Mouse (Mus musculus): ENCODE results near the gene Ptprs. TPM values are rescaled to one million over a fixed set of nuclear protein-coding genes. Genes with fewer than 3 reads are reported as not detected.

Gene Ptprs
- polyA plus RNA-seq, 1 experiment from 2014 or later: 82.5 TPM

DNA sequence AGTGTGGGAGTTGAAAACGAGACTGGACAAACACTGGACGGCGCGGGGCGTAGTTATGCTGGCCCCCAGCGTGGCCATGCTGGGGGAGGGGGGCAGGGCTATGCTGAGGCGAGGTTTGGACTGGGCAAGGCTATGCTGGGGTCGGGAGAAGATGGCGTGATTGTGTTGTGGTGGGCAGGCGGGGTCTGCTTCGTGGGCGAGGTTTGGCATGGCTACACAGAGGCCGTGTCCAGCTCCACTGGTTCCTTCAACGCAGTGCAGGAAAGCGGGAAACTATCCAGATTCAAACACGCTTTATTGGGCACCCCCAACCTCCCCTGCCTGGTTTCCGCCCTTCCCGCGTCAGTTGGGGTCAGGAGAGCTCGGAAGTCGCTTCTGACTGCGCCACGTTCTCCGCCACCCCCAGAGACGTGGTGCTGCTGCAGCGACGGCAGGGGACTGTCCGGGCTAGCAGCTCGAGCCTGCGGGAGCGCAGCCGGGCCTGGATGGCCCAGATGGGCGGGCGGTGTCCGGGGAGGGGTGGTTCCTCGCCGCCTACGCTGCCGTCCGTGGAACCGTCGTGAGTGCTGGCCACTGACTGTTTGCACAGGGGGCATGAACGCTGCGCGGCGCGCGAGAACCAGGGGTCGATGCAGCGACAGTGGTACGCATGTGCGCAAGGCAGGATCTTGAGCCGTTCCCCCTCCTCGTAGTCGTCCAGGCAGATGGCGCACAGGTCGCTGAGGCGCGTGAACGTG, 34.9 kb upstream of the Ptprs start:
- no peaks in the 10 kb centered on the region for H3K36me3 ChIP-seq (ENCODE audit: control insufficient read depth, insufficient read depth, low read length)
- peak overlapping the region; percentile 20 for H3K4me3 ChIP-seq (ENCODE audit: low read depth, low read length)
- H3K4me2 ChIP-seq (ENCODE audit: low read depth, severe bottlenecking): peak overlapping the region; percentile 20; the same call in 1 of the 2 replicates
- H3K4me1 ChIP-seq (ENCODE audit: control insufficient read depth, insufficient read depth, low read length): peaks cover 15% of the 10 kb centered on the region; the same call in 1 of the 2 replicates
- H3K9me3 ChIP-seq (ENCODE audit: control insufficient read depth, low read length): peaks cover 6% of the 10 kb centered on the region; the same call in 1 of the 2 replicates
- DNase-seq (ENCODE audit: low spot score) (no peak), ATAC-seq (ENCODE audit: insufficient number of reproducible peaks, low FRiP score, low TSS enrichment, low read depth) (no peak)
- peaks cover 50% of the 10 kb centered on the region for H3K27me3 ChIP-seq (ENCODE audit: control insufficient read depth, insufficient read depth, low read length)
- no peak overlapping the region for H3K9ac ChIP-seq (ENCODE audit: low read length)
- 9% methylated on average over 56 of the region's 60 CpGs for WGBS
- H3K27ac ChIP-seq (replicated peaks; ENCODE audit: low read depth, low read length): no peak overlapping the region

DNA sequence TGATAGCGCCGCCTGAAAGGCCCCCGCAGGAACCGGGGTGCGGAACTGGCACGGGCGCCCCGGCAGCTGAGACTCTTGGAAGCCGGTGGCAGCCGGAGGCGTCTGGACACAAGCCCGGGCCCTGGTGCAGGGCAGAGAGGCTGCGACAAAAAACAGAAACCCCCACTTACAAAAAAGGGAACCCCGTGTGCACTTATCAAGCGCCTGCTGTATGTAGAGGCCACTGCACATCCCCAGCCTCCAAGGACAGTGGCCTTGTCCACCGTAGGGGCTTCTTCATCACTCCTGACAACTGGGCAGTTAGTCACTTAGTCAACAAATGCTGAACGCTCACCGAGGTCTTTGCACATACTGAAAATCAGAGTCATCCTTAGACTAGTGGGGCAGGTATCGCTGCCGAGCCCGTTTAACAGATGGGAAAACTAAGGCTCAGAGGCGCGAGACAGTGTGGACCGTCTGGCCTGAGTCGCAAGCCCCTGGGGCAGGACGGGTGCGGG, 34.2 kb upstream of the Ptprs start:
- H3K27me3 ChIP-seq (ENCODE audit: control insufficient read depth, insufficient read depth, low read length): peaks cover 50% of the 10 kb centered on the region
- H3K4me1 ChIP-seq (ENCODE audit: control insufficient read depth, insufficient read depth, low read length): peaks cover 11% of the 10 kb centered on the region; the same call in 1 of the 2 replicates
- 26% methylated on average over 27 of the region's 27 CpGs for WGBS
- no peak overlapping the region for H3K27ac ChIP-seq (replicated peaks; ENCODE audit: low read depth, low read length)
- peaks cover 6% of the 10 kb centered on the region; the same call in 1 of the 2 replicates for H3K9me3 ChIP-seq (ENCODE audit: control insufficient read depth, low read length)
- ATAC-seq (ENCODE audit: insufficient number of reproducible peaks, low FRiP score, low TSS enrichment, low read depth) (no peak), DNase-seq (ENCODE audit: low spot score) (no peak)
- H3K9ac ChIP-seq (ENCODE audit: low read length): no peak overlapping the region
- H3K4me2 ChIP-seq (ENCODE audit: low read depth, severe bottlenecking): peak overlapping the region; percentile 7; the same call in 1 of the 2 replicates
- no peaks in the 10 kb centered on the region for H3K36me3 ChIP-seq (ENCODE audit: control insufficient read depth, insufficient read depth, low read length)
- H3K4me3 ChIP-seq (ENCODE audit: low read depth, low read length): no peak overlapping the region

DNA sequence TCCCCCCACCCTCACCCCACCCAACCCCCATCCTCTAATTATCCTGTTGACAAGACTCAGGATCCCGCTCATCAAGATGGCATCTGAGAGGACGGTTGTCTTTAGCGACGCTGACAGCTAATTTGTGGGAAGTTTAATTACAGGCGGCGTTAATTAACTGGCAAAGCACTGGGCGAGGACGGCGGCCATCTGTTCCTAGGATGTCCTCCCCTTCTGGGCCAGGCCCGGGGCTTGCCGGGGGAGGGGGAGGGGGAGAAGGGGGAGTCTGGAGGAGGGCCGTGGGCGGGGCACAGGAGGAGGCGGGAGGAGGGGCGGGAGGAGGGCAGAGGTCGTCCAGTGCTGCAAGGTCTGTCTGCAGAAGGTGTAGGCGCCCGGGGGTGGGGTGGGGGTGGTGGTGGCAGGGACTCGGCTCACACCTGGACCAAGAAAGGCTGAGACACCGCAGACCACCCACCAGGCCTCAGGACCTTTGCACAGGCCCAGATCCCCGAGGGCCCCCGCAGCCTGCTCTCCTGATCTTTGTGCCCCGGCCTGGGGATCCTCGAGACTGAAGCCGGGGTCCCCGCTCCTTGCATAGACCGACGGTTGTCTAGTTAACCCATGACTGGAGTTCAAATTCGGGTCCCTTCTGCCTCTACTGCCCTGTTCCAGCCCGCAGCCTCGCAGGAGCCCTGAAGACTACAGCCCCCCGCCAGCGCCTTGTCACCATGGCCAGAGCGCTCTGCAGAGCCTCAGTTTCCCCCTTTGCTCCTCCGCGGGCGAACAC, 33.6 kb upstream of the Ptprs start:
- H3K4me1 ChIP-seq (ENCODE audit: control insufficient read depth, insufficient read depth, low read length): peaks cover 11% of the 10 kb centered on the region; the same call in 1 of the 2 replicates
- H3K27me3 ChIP-seq (ENCODE audit: control insufficient read depth, insufficient read depth, low read length): peaks cover 48% of the 10 kb centered on the region
- WGBS: 3% methylated on average over 36 of the region's 37 CpGs
- peak overlapping the region; percentile 12 for H3K4me2 ChIP-seq (ENCODE audit: low read depth, severe bottlenecking)
- ATAC-seq (ENCODE audit: insufficient number of reproducible peaks, low FRiP score, low TSS enrichment, low read depth) (no peak), DNase-seq (ENCODE audit: low spot score) (peak; percentile 68)
- H3K9ac ChIP-seq (ENCODE audit: low read length): no peak overlapping the region
- H3K27ac ChIP-seq (replicated peaks; ENCODE audit: low read depth, low read length): no peak overlapping the region
- H3K9me3 ChIP-seq (ENCODE audit: control insufficient read depth, low read length): peaks cover 6% of the 10 kb centered on the region; the same call in 1 of the 2 replicates
- no peak overlapping the region for H3K4me3 ChIP-seq (ENCODE audit: low read depth, low read length)
- H3K36me3 ChIP-seq (ENCODE audit: control insufficient read depth, insufficient read depth, low read length): no peaks in the 10 kb centered on the region

DNA sequence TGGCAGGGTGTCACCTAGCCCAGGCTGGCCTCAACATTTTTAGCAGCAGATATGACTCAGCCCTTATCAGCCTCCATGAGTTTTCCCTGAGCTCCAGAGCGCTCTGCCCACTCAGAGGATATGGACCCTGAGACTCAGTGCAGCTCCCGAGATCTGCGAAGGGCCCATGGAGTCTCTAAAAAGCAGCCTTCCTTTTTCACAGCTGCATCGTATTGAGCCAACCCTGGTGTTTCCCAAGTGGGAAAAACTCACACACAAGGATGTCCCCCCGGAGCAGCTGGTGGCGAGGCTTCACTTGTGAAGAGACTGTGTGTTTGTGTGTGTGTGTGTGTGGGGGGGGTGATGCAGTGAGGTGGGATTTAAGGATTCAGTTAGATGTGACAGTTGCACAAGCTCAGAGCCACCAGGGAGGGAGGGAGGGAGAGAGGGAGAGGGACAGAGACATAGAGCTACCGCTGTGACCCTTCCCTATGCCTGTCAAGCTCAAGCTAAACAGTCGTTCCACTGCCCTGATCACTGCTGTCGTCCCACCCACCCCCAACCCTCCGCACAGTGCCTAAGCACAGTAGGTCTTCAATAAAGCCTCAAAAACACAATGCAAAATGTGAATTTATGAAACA, 32.8 kb upstream of the Ptprs start:
- Histone ChIP-seq H3K9ac (ENCODE audit: low read length) (no peak overlapping the region), H3K27me3 (ENCODE audit: control insufficient read depth, insufficient read depth, low read length) (peaks cover 42% of the 10 kb centered on the region), H3K4me3 (ENCODE audit: low read depth, low read length) (no peak overlapping the region), H3K36me3 (ENCODE audit: control insufficient read depth, insufficient read depth, low read length) (no peaks in the 10 kb centered on the region), H3K4me2 (ENCODE audit: low read depth, severe bottlenecking) (no peak overlapping the region), H3K4me1 (ENCODE audit: control insufficient read depth, insufficient read depth, low read length) (peaks cover 11% of the 10 kb centered on the region; the same call in 1 of the 2 replicates), H3K9me3 (ENCODE audit: control insufficient read depth, low read length) (peaks cover 7% of the 10 kb centered on the region; the same call in 1 of the 2 replicates), H3K27ac (replicated peaks; ENCODE audit: low read depth, low read length) (no peak overlapping the region)
- DNase-seq (ENCODE audit: low spot score) (no peak), ATAC-seq (ENCODE audit: insufficient number of reproducible peaks, low FRiP score, low TSS enrichment, low read depth) (no peak)
- 41% methylated on average over 10 of the region's 10 CpGs for WGBS

DNA sequence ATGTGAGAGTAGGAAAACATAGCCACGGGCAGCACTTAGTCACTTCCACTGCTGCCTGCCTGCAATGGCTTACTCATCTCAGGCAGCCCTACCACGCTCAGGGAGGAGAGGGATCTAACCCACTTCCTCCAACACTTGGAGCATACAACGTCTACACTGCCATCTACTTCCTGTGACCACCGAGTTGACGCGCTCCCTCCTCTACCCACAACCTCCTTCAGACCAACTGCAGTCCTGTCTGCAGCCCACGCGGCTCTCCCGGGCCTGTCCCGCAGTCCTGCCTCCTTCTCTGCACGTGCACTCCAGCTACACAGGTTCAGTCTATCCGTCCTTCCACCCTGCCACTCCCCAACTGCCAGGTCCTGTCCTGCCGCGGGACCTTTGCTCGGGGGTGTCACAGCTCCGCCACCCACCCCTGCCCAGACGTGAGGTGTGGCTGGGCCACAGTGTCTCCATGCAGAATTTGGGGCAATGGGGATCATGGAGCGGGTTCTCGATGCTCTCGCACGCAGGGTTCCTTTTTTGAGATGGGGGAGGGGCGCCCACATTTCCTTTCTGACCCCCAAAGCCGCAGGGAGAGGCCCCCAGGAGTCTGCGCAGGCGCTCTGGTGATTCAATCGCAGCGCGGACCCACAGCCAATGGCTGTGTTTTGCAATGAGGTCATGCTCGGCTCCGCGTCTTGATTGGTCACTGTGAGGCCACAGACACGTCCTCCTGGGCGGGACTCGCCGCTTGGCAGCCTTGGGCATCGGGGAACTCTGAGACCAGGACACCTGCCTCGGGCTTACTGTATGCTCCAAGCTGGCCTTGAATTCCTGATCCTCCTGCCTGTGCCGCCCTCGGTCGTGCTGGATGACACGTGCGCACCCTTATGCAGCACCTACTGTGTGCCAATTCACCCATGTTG, 31.1 kb upstream of the Ptprs start:
- under 1% methylated on average over 42 of the region's 42 CpGs for WGBS
- Histone ChIP-seq H3K27me3 (ENCODE audit: control insufficient read depth, insufficient read depth, low read length) (peaks cover 33% of the 10 kb centered on the region), H3K27ac (replicated peaks; ENCODE audit: low read depth, low read length) (0 out of 2 replicates have a peak overlapping the region, but pooled peaks have one; percentile 42), H3K9ac (ENCODE audit: low read length) (peak overlapping the region; percentile 73), H3K4me1 (ENCODE audit: control insufficient read depth, insufficient read depth, low read length) (peaks cover 11% of the 10 kb centered on the region; the same call in 1 of the 2 replicates), H3K9me3 (ENCODE audit: control insufficient read depth, low read length) (peaks cover 8% of the 10 kb centered on the region; the same call in 1 of the 2 replicates), H3K36me3 (ENCODE audit: control insufficient read depth, insufficient read depth, low read length) (no peaks in the 10 kb centered on the region), H3K4me2 (ENCODE audit: low read depth, severe bottlenecking) (peak overlapping the region; percentile 95), H3K4me3 (ENCODE audit: low read depth, low read length) (peak overlapping the region; percentile 65)
- peak; percentile 96 for DNase-seq (ENCODE audit: low spot score)
- ATAC-seq (ENCODE audit: insufficient number of reproducible peaks, low FRiP score, low TSS enrichment, low read depth): peak; percentile 91

DNA sequence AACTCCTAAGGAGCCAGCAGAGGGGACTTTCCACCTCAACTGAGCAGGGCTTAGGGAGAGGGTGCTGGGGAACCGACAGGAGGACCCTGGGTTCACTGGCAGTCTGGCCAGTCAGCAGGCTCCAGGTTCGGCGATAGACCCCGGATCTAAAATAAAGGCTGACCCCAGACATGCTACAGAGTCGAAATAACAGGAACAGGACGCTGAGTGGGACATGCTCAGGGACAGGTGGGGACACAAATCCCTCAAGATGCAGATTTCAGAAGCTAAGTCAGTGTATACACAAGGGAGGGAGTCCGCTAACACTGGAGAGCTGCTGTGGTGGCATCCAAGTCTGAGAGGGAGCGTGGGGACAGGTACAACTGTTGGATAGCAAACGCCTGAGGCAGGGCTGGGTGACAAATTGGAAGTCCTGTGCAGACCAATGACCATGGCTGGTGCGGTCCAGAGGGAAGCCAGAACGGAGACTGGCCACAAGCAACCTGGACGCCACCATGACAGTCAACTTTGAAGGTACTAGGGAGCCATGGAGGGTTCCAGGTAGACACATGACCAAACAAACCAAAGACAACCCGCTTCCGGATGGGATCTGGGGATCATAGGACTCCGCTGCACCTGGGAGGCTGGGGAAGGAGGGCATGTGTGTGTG, 30.3 kb upstream of the Ptprs start:
- Histone ChIP-seq H3K4me2 (ENCODE audit: low read depth, severe bottlenecking) (peak overlapping the region; percentile 95), H3K9ac (ENCODE audit: low read length) (peak overlapping the region; percentile 73; the same call in 1 of the 2 replicates), H3K9me3 (ENCODE audit: control insufficient read depth, low read length) (peaks cover 8% of the 10 kb centered on the region; the same call in 1 of the 2 replicates), H3K4me3 (ENCODE audit: low read depth, low read length) (peak overlapping the region; percentile 65), H3K27me3 (ENCODE audit: control insufficient read depth, insufficient read depth, low read length) (peaks cover 25% of the 10 kb centered on the region), H3K27ac (replicated peaks; ENCODE audit: low read depth, low read length) (no peak overlapping the region), H3K4me1 (ENCODE audit: control insufficient read depth, insufficient read depth, low read length) (peaks cover 9% of the 10 kb centered on the region; the same call in 1 of the 2 replicates), H3K36me3 (ENCODE audit: control insufficient read depth, insufficient read depth, low read length) (no peaks in the 10 kb centered on the region)
- no peak for ATAC-seq (ENCODE audit: insufficient number of reproducible peaks, low FRiP score, low TSS enrichment, low read depth)
- DNase-seq (ENCODE audit: low spot score): no peak
- 56% methylated on average over 15 of the region's 15 CpGs for WGBS

DNA sequence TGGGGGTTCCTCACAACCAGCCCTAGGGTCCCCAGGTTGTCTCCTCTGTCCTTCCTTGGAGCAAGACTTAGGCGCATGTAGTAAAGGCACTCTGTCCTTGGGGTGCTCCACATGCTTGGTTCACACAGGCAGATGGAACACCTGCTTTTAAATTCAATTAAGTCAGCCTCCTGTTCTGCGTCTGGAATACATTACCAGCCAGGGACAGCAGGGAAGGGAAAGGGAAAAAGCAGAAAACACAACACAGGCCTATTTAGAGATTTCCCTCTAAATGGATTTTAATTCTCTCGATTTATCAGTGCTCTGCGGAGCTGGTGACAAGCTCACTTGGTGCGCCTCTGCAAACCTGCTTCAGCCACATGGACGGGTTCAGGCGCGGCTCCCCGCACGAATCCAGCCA, 29.1 kb upstream of the Ptprs start:
- H3K27me3 ChIP-seq (ENCODE audit: control insufficient read depth, insufficient read depth, low read length): peaks cover 13% of the 10 kb centered on the region
- no peaks in the 10 kb centered on the region for H3K36me3 ChIP-seq (ENCODE audit: control insufficient read depth, insufficient read depth, low read length)
- H3K27ac ChIP-seq (replicated peaks; ENCODE audit: low read depth, low read length): no peak overlapping the region
- 65% methylated on average over 10 of the region's 10 CpGs for WGBS
- peaks cover 5% of the 10 kb centered on the region; the same call in 1 of the 2 replicates for H3K9me3 ChIP-seq (ENCODE audit: control insufficient read depth, low read length)
- H3K4me1 ChIP-seq (ENCODE audit: control insufficient read depth, insufficient read depth, low read length): peaks cover 3% of the 10 kb centered on the region; the same call in 1 of the 2 replicates
- H3K9ac ChIP-seq (ENCODE audit: low read length): no peak overlapping the region
- H3K4me3 ChIP-seq (ENCODE audit: low read depth, low read length): no peak overlapping the region
- ATAC-seq (ENCODE audit: insufficient number of reproducible peaks, low FRiP score, low TSS enrichment, low read depth) (no peak), DNase-seq (ENCODE audit: low spot score) (no peak)
- H3K4me2 ChIP-seq (ENCODE audit: low read depth, severe bottlenecking): no peak overlapping the region

Data from limb, embryonic 11.5 days (tissue).